Mouse (Mus musculus): ENCODE measurements at regions not wholly inside any gene's neighbourhood (a gene's known extent, or its start where the extent isn't known, plus 50 kb on each side); places are given as distances from the start of the nearest gene placed in this dataset.

- no peak for TF ChIP-seq EP300 (IDR thresholded peaks at IDR 0.05; ENCODE audit: insufficient read depth, low read depth, low read length)
- no peak for TF ChIP-seq CTCF (IDR thresholded peaks at IDR 0.05)
Measured at GRCm38 (mm10) chr1:14359998-14360640, 1733.0 kb downstream of the 4930444P10Rik start.

Measured in heart, adult 2 months (tissue).